Mouse (Mus musculus): ENCODE results near the gene Gm20741. TPM values are rescaled to one million over a fixed set of nuclear protein-coding genes. Genes with fewer than 3 reads are reported as not detected.

The Gm20741 gene
- polyA plus RNA-seq, 1 experiment from 2014 or later, result not detected

GRCm38 (mm10) chr16:88777596-88777995 is 34.4 kb downstream of the Gm20741 start, which contains the start of gene Gm5965:
Gm5965 (plus strand) TSS chr16:88777896.
- H3K27ac ChIP-seq (ENCODE audit: low read length), result no peak within 1 kb of the TSS
- no peaks in the 10 kb centered on the region for H3K9me3 ChIP-seq (replicated peaks; ENCODE audit: control insufficient read depth, low read length)
- H3K4me1 ChIP-seq (ENCODE audit: control insufficient read depth, insufficient read depth, low read length), result no peaks in the 10 kb centered on the region
- no peaks in the 10 kb centered on the region for H3K36me3 ChIP-seq (ENCODE audit: control insufficient read depth, insufficient read depth)
- H3K27me3 ChIP-seq (ENCODE audit: control insufficient read depth, insufficient read depth, low read length), result no peaks in the 10 kb centered on the region
- no peak within 1 kb of the TSS for H3K4me3 ChIP-seq (ENCODE audit: low read length)
- ATAC-seq (replicated peaks; ENCODE audit: extremely low read depth, insufficient read depth, low FRiP score), result no peak
- H3K9ac ChIP-seq (ENCODE audit: low read length), result no peak within 1 kb of the TSS
- WGBS, result 78% methylated on average over 5 of the region's 6 CpGs
- no peak within 1 kb of the TSS for H3K4me2 ChIP-seq (ENCODE audit: low read depth, low read length)

DNA sequence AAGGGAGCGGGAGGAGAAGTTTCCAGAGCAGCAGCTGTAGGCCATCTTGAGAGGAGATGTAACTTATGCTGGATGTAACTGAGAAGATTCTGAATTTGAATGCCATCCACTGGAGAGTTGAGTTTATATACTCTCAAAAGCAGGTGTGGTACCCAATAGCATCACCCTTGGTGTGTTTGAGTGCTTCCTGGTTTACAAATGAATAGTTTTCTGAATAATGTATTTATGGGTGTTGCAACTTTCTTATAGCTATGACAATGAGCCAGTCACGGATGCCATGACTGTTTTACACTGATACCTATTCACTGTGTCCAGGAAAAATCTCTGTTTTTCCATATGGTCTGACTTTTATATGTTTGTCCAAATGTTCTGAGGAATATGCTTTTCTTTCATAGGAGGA is 37.9 kb downstream of the Gm20741 start, which contains the start of gene 2310057N15Rik:
TSS of gene 2310057N15Rik (minus strand) at position 101 of the 400 bp plus-strand sequence.
- H3K4me2 ChIP-seq (ENCODE audit: low read depth, low read length), result no peak within 1 kb of the TSS
- no peak for ATAC-seq (replicated peaks; ENCODE audit: extremely low read depth, insufficient read depth, low FRiP score)
- no peaks in the 10 kb centered on the region for H3K4me1 ChIP-seq (ENCODE audit: control insufficient read depth, insufficient read depth, low read length)
- no peak within 1 kb of the TSS for H3K9ac ChIP-seq (ENCODE audit: low read length)
- 75% methylated on average over 2 of the region's 2 CpGs for WGBS
- H3K27ac ChIP-seq (ENCODE audit: low read length), result no peak within 1 kb of the TSS
- H3K27me3 ChIP-seq (ENCODE audit: control insufficient read depth, insufficient read depth, low read length), result no peaks in the 10 kb centered on the region
- no peaks in the 10 kb centered on the region for H3K36me3 ChIP-seq (ENCODE audit: control insufficient read depth, insufficient read depth)
- no peaks in the 10 kb centered on the region for H3K9me3 ChIP-seq (replicated peaks; ENCODE audit: control insufficient read depth, low read length)
- no peak within 1 kb of the TSS for H3K4me3 ChIP-seq (ENCODE audit: low read length)

Other genes with a start within 250 kb of the Gm20741 start
- 1.1 and 1.2 TPM in 2 replicates for gene Cldn8, start 249.0 kb downstream of the Gm20741 start, polyA plus RNA-seq (2015; fragmentation: Nextera tagmentation; extraction: Ambion mirVana)
- gene Krtap24-1, start 199.9 kb downstream of the Gm20741 start, polyA plus RNA-seq (2015; fragmentation: Nextera tagmentation; extraction: Ambion mirVana), result not detected in 2 replicates
- not detected in 2 replicates for gene 2310079G19Rik, start 184.6 kb downstream of the Gm20741 start, polyA plus RNA-seq (2015; fragmentation: Nextera tagmentation; extraction: Ambion mirVana)
- not detected in 2 replicates for gene Krtap26-1, start 164.4 kb downstream of the Gm20741 start, polyA plus RNA-seq (2015; fragmentation: Nextera tagmentation; extraction: Ambion mirVana)
- not detected in 2 replicates for gene Krtap27-1, start 140.5 kb downstream of the Gm20741 start, polyA plus RNA-seq (2015; fragmentation: Nextera tagmentation; extraction: Ambion mirVana)
- gene 2310061N02Rik, start 104.3 kb downstream of the Gm20741 start, polyA plus RNA-seq (2015; fragmentation: Nextera tagmentation; extraction: Ambion mirVana), result not detected in 2 replicates
- gene Krtap13-1, start 83.4 kb downstream of the Gm20741 start, polyA plus RNA-seq (2015; fragmentation: Nextera tagmentation; extraction: Ambion mirVana), result not detected in 2 replicates
- 0.22 TPM in 1 of 2 replicates, not detected in the other for gene Krtap13, start 60.6 kb downstream of the Gm20741 start, polyA plus RNA-seq (2015; fragmentation: Nextera tagmentation; extraction: Ambion mirVana)
- gene 2310034C09Rik, start 53.4 kb downstream of the Gm20741 start, polyA plus RNA-seq (2015; fragmentation: Nextera tagmentation; extraction: Ambion mirVana), result 0.14 TPM in 1 of 2 replicates, not detected in the other
- not detected in 2 replicates for gene 2310057N15Rik, start 38.0 kb downstream of the Gm20741 start, polyA plus RNA-seq (2015; fragmentation: Nextera tagmentation; extraction: Ambion mirVana)
- gene Gm5965, start 34.3 kb downstream of the Gm20741 start, polyA plus RNA-seq (2015; fragmentation: Nextera tagmentation; extraction: Ambion mirVana), result not detected in 2 replicates
- gene Krtap15, start 8.0 kb upstream of the Gm20741 start, polyA plus RNA-seq (2015; fragmentation: Nextera tagmentation; extraction: Ambion mirVana), result not detected in 2 replicates
- not detected in 2 replicates for gene Krtap14, start 13.9 kb upstream of the Gm20741 start, polyA plus RNA-seq (2015; fragmentation: Nextera tagmentation; extraction: Ambion mirVana)
- gene Krtap19-1, start 57.2 kb upstream of the Gm20741 start, polyA plus RNA-seq (2015; fragmentation: Nextera tagmentation; extraction: Ambion mirVana), result not detected in 2 replicates
- gene Krtap19-2, start 62.0 kb upstream of the Gm20741 start, polyA plus RNA-seq (2015; fragmentation: Nextera tagmentation; extraction: Ambion mirVana), result not detected in 2 replicates
- not detected in 2 replicates for gene Krtap19-3, start 65.8 kb upstream of the Gm20741 start, polyA plus RNA-seq (2015; fragmentation: Nextera tagmentation; extraction: Ambion mirVana)
- gene Krtap19-4, start 72.9 kb upstream of the Gm20741 start, polyA plus RNA-seq (2015; fragmentation: Nextera tagmentation; extraction: Ambion mirVana), result not detected in 2 replicates
- gene Krtap19-5, start 84.2 kb upstream of the Gm20741 start, polyA plus RNA-seq (2015; fragmentation: Nextera tagmentation; extraction: Ambion mirVana), result not detected in 2 replicates
- gene Krtap19-9b, start 120.0 kb upstream of the Gm20741 start, polyA plus RNA-seq (2015; fragmentation: Nextera tagmentation; extraction: Ambion mirVana), result not detected in 2 replicates
- not detected in 2 replicates for gene Krtap16-3, start 150.7 kb upstream of the Gm20741 start, polyA plus RNA-seq (2015; fragmentation: Nextera tagmentation; extraction: Ambion mirVana)
- gene Krtap22-2, start 198.5 kb upstream of the Gm20741 start, polyA plus RNA-seq (2015; fragmentation: Nextera tagmentation; extraction: Ambion mirVana), result not detected in 2 replicates
- gene Gm10229, start 203.1 kb upstream of the Gm20741 start, polyA plus RNA-seq (2015; fragmentation: Nextera tagmentation; extraction: Ambion mirVana), result not detected in 2 replicates
- gene Krtap6-1, start 219.5 kb upstream of the Gm20741 start, polyA plus RNA-seq (2015; fragmentation: Nextera tagmentation; extraction: Ambion mirVana), result not detected in 2 replicates
- not detected in 2 replicates for gene Gm10228, start 229.3 kb upstream of the Gm20741 start, polyA plus RNA-seq (2015; fragmentation: Nextera tagmentation; extraction: Ambion mirVana)
- gene Krtap6-5, start 235.7 kb upstream of the Gm20741 start, polyA plus RNA-seq (2015; fragmentation: Nextera tagmentation; extraction: Ambion mirVana), result not detected in 2 replicates

All from heart, embryonic 16.5 days (tissue).